Mouse (Mus musculus) neural tube, embryonic 14.5 days (tissue): Measurements from ENCODE around the gene Vmn1r120. TPM values are rescaled to one million over a fixed set of nuclear protein-coding genes. Genes with fewer than 3 reads are reported as not detected.
"Not testable (repeated sequence)": the region's sequence is repeated elsewhere in the genome, so short reads cannot be mapped to it uniquely, and the experiment has no call there.

Experiments
- ATAC-seq: fragments of 200-750 bp; cut with Nextera tagmentation; 2 replicates; pipeline ENCODE4 v1.8.0; 2017; ENCODE audit warnings: low read depth, mild to moderate bottlenecking, moderate TSS enrichment, moderate library complexity
- H3K27ac ChIP-seq: fragments of 300-500 bp; sonication (generic); 2 replicates; pipeline ENCODE4 v1.5.1; 2014; ENCODE audit warnings: low read depth, mild to moderate bottlenecking, control low read depth, low read length, moderate library complexity, mixed read lengths
- H3K27me3 ChIP-seq: fragments of 300-500 bp; sonication (generic); 2 replicates; pipeline ENCODE4 v1.6.1; 2014; ENCODE audit warnings: low read length; ENCODE audit not compliant: control insufficient read depth, insufficient read depth
- H3K36me3 ChIP-seq: fragments of 300-500 bp; sonication (generic); 2 replicates; pipeline ENCODE4 v1.6.1; 2014; ENCODE audit warnings: low read length, mixed read lengths; ENCODE audit not compliant: control insufficient read depth, insufficient read depth
- H3K4me1 ChIP-seq: fragments of 300-500 bp; sonication (generic); 2 replicates; pipeline ENCODE4 v1.6.1; 2014; ENCODE audit warnings: low read length; ENCODE audit not compliant: control insufficient read depth, insufficient read depth
- H3K4me2 ChIP-seq: fragments of 300-500 bp; sonication (generic); 2 replicates; pipeline ENCODE4 v1.6.1; 2014; ENCODE audit warnings: mild to moderate bottlenecking, low read depth, low read length, control low read depth
- H3K4me3 ChIP-seq: fragments of 300-500 bp; sonication (generic); 2 replicates; pipeline ENCODE4 v1.5.1; 2014; ENCODE audit warnings: low read depth, low read length, control low read depth, mixed read lengths
- H3K9ac ChIP-seq: fragments of 300-500 bp; sonication (generic); replicated peaks from 2 replicates; pipeline ENCODE4 v1.6.1; 2014; ENCODE audit warnings: low read depth, mild to moderate bottlenecking, control low read depth, low read length, mixed read lengths
- H3K9me3 ChIP-seq: fragments of 300-500 bp; sonication (generic); 2 replicates; pipeline ENCODE4 v1.6.1; 2016; ENCODE audit warnings: low read length; ENCODE audit not compliant: control insufficient read depth
- WGBS: fragments of 180-500 bp; shearing (Covaris S2); extraction: QIAGEN DNeasy Blood & Tissue Kit; methylation state at CpG from one replicate; pipeline ENCODE4 v1.1.7; 2014; 5-methylcytosine and 5-hydroxymethylcytosine counted together
- polyA plus RNA-seq: library from polyadenylated mRNA; unstranded; fragments of >200 nt; fragmentation: Nextera tagmentation; extraction: Ambion mirVana; gene quantifications from 2 replicates; pipeline ENCODE4 v1.2.1, GENCODE M21; 2014

Vmn1r120 gene
- not detected in 2 replicates for polyA plus RNA-seq

- H3K27me3 ChIP-seq, H3K27ac ChIP-seq, H3K4me2 ChIP-seq, H3K9ac ChIP-seq, ATAC-seq, H3K4me3 ChIP-seq, H3K36me3 ChIP-seq, H3K9me3 ChIP-seq, H3K4me1 ChIP-seq: not testable (repeated sequence)
- WGBS, result 100% methylated on average over 1 of the region's 1 CpGs
These were observed at the start of gene Vmn1r120 for GRCm38 (mm10) chr7:21053684-21054083. Gene Vmn1r120 (minus strand): TSS chr7:21053784.

GRCm38 (mm10) chr7:21098413-21098812 is 44.8 kb upstream of the Vmn1r120 start, which contains the start of gene Vmn1r121:
Gene Vmn1r121 (minus strand): TSS chr7:21098513.
- not testable (repeated sequence) for H3K4me1 ChIP-seq, H3K9ac ChIP-seq, H3K27ac ChIP-seq, H3K27me3 ChIP-seq, H3K4me2 ChIP-seq, H3K36me3 ChIP-seq, H3K9me3 ChIP-seq, ATAC-seq, H3K4me3 ChIP-seq
- WGBS, result 77% methylated on average over 4 of the region's 5 CpGs

DNA sequence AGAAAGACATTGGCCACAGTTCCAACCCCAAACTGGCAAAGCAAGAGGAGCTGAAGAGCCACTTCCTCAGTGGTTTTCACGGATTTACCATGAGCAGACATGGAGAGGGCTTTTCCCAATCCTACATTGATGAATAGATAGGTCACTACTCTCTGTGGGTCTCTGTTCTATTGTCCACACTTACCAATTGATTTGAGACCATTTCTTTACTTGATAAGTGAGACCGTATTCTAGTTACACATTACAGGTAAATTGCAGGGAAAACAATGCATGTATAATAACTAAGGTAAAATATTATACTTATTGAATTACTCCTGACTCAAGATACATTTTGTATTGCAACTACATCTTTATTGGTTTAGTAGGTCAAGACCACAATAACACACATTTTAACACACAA is 41.2 kb downstream of the Vmn1r120 start, which contains the start of gene Vmn1r119:
Gene Vmn1r119, minus strand, starts transcription at position 101 of the 400 bp plus-strand sequence.
- not testable (repeated sequence) for H3K9ac ChIP-seq, H3K27ac ChIP-seq, H3K4me2 ChIP-seq, H3K4me3 ChIP-seq, H3K9me3 ChIP-seq, H3K36me3 ChIP-seq, ATAC-seq, H3K27me3 ChIP-seq, H3K4me1 ChIP-seq
- WGBS, result no CpG with 5 or more reads among the region's 2 CpGs

Other genes with a start within 250 kb of the Vmn1r120 start
- gene Vmn1r114, start 241.6 kb downstream of the Vmn1r120 start, polyA plus RNA-seq, result not detected in 2 replicates
- gene Vmn1r115, start 208.8 kb downstream of the Vmn1r120 start, polyA plus RNA-seq, result not detected in 2 replicates
- gene Vmn1r116, start 181.5 kb downstream of the Vmn1r120 start, polyA plus RNA-seq, result not detected in 2 replicates
- gene Vmn1r117, start 169.7 kb downstream of the Vmn1r120 start, polyA plus RNA-seq, result not detected in 2 replicates
- gene Vmn1r118, start 141.4 kb downstream of the Vmn1r120 start, polyA plus RNA-seq, result not detected in 2 replicates
- not detected in 2 replicates for gene Vmn1r119, start 41.3 kb downstream of the Vmn1r120 start, polyA plus RNA-seq
- gene Vmn1r121, start 44.7 kb upstream of the Vmn1r120 start, polyA plus RNA-seq, result not detected in 2 replicates
- not detected in 2 replicates for gene Vmn1r122, start 80.3 kb upstream of the Vmn1r120 start, polyA plus RNA-seq
- gene Vmn1r123, start 108.4 kb upstream of the Vmn1r120 start, polyA plus RNA-seq, result not detected in 2 replicates
- not detected in 2 replicates for gene Gm5157, start 136.6 kb upstream of the Vmn1r120 start, polyA plus RNA-seq
- not detected in 2 replicates for gene Vmn1r124, start 206.8 kb upstream of the Vmn1r120 start, polyA plus RNA-seq
- gene Vmn1r125, start 218.4 kb upstream of the Vmn1r120 start, polyA plus RNA-seq, result not detected in 2 replicates
- not detected in 2 replicates for gene Vmn1r126, start 247.7 kb upstream of the Vmn1r120 start, polyA plus RNA-seq